Mouse (Mus musculus) small intestine, adult 2 months (tissue): ENCODE data around the gene Plcxd3.

Experiments
- CTCF ChIP-seq: fragments of 200-500 bp; IDR thresholded peaks from 2 replicates; pipeline ENCODE4 v1.5.1; 2012; ENCODE audit warnings: low read depth, mild to moderate bottlenecking, control low read depth, inconsistent platforms, low read length, moderate library complexity, mixed read lengths; ENCODE audit not compliant: insufficient replicate concordance, insufficient read length; ENCODE audit errors: extremely low read depth
- POLR2A ChIP-seq: fragments of 200-500 bp; IDR thresholded peaks from 2 replicates; pipeline ENCODE4 v1.6.1; 2012; ENCODE audit warnings: low read depth, mild to moderate bottlenecking, control low read depth, inconsistent platforms, low read length, moderate library complexity

DNA sequence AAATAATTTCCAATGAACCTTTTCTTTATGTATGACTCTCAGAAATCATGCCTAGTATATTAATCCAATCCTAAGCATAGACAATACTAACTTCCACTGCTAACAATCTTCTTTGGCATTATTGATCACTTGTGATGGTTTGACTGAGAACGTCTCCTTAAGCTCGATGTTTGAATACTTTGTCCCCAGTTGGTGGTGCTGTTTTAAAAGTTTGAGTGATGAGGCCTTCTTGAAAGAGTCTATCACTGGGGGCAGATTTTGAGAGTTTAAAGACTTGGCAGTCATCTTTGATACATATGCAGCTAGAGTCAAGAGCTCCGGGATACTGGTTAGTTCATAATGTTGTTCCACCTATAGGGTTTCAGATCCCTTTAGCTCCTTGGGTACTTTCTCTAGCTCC lies 120.9 kb downstream of the Plcxd3 start:
- no peak for TF ChIP-seq CTCF
- TF ChIP-seq POLR2A = no peak
